Mouse (Mus musculus) forelimb bud, embryonic 11.5 days (tissue): Measurements from ENCODE around the gene Atf7.

Experiments used
- DNase-seq: peaks from one replicate; pipeline ENCODE4 v3.0.0-alpha.2; 2012; ENCODE audit warnings: low read depth, low spot score

Gene Atf7

GRCm38 (mm10) chr15:102547478-102547877, 77.8 kb downstream of the Atf7 start:
- DNase-seq = no peak

- no peak for DNase-seq
Observed at GRCm38 (mm10) chr15:102546677-102547427, 78.4 kb downstream of the Atf7 start.

GRCm38 (mm10) chr15:102546246-102546645, 79.0 kb downstream of the Atf7 start:
- no peak for DNase-seq

- DNase-seq = no peak
Observed at GRCm38 (mm10) chr15:102544801-102545200, 80.5 kb downstream of the Atf7 start.

GRCm38 (mm10) chr15:102533926-102534325, 91.3 kb downstream of the Atf7 start:
- DNase-seq = no peak

GRCm38 (mm10) chr15:102532106-102532900, 93.0 kb downstream of the Atf7 start:
- DNase-seq = no peak

GRCm38 (mm10) chr15:102531586-102531985, 93.7 kb downstream of the Atf7 start:
- no peak for DNase-seq

- DNase-seq = no peak
Observed at GRCm38 (mm10) chr15:102530566-102530965, 94.7 kb downstream of the Atf7 start.

- DNase-seq = no peak
Observed at GRCm38 (mm10) chr15:102528396-102528795, 96.9 kb downstream of the Atf7 start.

GRCm38 (mm10) chr15:102527936-102528335, 97.3 kb downstream of the Atf7 start:
- no peak for DNase-seq

- no peak for DNase-seq
Observed at GRCm38 (mm10) chr15:102526111-102527002, 98.9 kb downstream of the Atf7 start.

- peak; percentile 83 for DNase-seq
Observed at GRCm38 (mm10) chr15:102524892-102525485, 100.3 kb downstream of the Atf7 start, which contains the start of gene Npff. TSS of gene Npff (minus strand) at chr15:102524942.

- no peak for DNase-seq
Observed at GRCm38 (mm10) chr15:102521480-102521879, 103.8 kb downstream of the Atf7 start.

GRCm38 (mm10) chr15:102520416-102520815, 104.8 kb downstream of the Atf7 start:
- DNase-seq = no peak

- no peak for DNase-seq
Observed at GRCm38 (mm10) chr15:102519211-102520141, 105.8 kb downstream of the Atf7 start.

- no peak for DNase-seq
Observed at GRCm38 (mm10) chr15:102518859-102519201, 106.4 kb downstream of the Atf7 start.

- DNase-seq = peak; percentile 100
Observed at GRCm38 (mm10) chr15:102517976-102518858, 107.0 kb downstream of the Atf7 start, which contains the start of gene Tarbp2. TSS of gene Tarbp2 (plus strand) at chr15:102518192.

- no peak for DNase-seq
Observed at GRCm38 (mm10) chr15:102517631-102517975, 107.7 kb downstream of the Atf7 start.

- DNase-seq = peak; percentile 47
Observed at GRCm38 (mm10) chr15:102516728-102517404, 108.4 kb downstream of the Atf7 start, which contains the start of gene Map3k12. TSS of gene Map3k12 (minus strand) at chr15:102517064.
